In the genomic region with DNA sequence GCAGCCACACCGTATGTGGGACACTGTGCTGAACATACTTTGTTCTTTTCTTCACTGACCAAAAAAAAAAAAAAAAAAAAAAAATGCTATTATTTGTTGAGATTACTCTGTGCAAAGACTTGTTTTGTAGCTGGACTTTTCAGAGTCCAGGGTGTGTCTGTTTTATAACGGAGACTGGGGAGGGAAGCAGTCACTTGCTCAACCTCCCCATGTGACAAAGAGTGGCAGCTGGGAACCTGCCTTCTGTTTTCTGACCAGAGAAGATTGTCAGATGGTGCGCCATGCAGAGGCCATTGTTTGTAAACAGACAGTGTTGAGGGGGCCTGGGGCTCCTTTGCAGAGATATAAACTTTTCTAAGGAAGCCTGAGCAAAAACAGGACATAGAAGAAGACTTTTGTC, we compare ENCODE assay signal across 14 mouse cellular contexts. TPM values are rescaled to one million over a fixed set of nuclear protein-coding genes. Genes with fewer than 3 reads are reported as not detected.
"Had no signal": no experiment of that assay in that cellular context is flagged by ENCODE, and none has a peak within 500 bp of the region (broad histone marks: within the 10 kb centered on the region; RNA-seq: fewer than 3 reads in every experiment).

No protein-coding gene starts in this region.

- DNase-seq: gastrocnemius, postnatal 14 days; gastrocnemius, postnatal 36 days; heart, adult 18-20 months; heart, postnatal 14 days; heart, postnatal 36 days; kidney, adult 11 months; kidney, adult 2 months; kidney, adult 9 months; kidney, postnatal 14 days; kidney, postnatal 36 days; layer of hippocampus, adult 9-11 months; layer of hippocampus, postnatal 36 days; left cerebral cortex, postnatal 4 days had no signal

RNA-seq across cellular contexts. Expression of a gene that starts 17.0 kb away (rescaled TPM):
- total RNA-seq: hematopoietic stem cell, adult 5-6 weeks had no signal
